Mouse (Mus musculus): ENCODE measurements at regions not wholly inside any gene's neighbourhood (a gene's known extent, or its start where the extent isn't known, plus 50 kb on each side); places are given as distances from the start of the nearest gene placed in this dataset.
A peak's percentile ranks its signal among the peaks of the same experiment; 100 is the strongest.

- ATAC-seq (ENCODE audit: insufficient read depth) (no peak), DNase-seq (ENCODE audit: low read depth in 3 of 3, low spot score in 3 of 3) (no peak)
- H3K27ac ChIP-seq: no peak overlapping the region
- H3K9ac ChIP-seq (replicated peaks): no peak overlapping the region
- no peaks in the 10 kb centered on the region for H3K4me1 ChIP-seq (replicated peaks; ENCODE audit: control insufficient read depth in 2 of 2, insufficient read depth in 2 of 2, low read length in 1 of 2)
- WGBS (ENCODE audit: insufficient replicate concordance): 61% methylated on average over 7 of the region's 7 CpGs
- no peaks in the 10 kb centered on the region for H3K9me3 ChIP-seq (ENCODE audit: control insufficient read depth, low read length)
- no peaks in the 10 kb centered on the region for H3K36me3 ChIP-seq (replicated peaks; ENCODE audit: control insufficient read depth, insufficient read depth, low read depth)
- peaks cover 48% of the 10 kb centered on the region for H3K27me3 ChIP-seq (ENCODE audit: control insufficient read depth, insufficient read depth, low read length)
- no peak for TF ChIP-seq EP300 (IDR thresholded peaks at IDR 0.05; ENCODE audit: low read depth)
- no peak for TF ChIP-seq CTCF (IDR thresholded peaks at IDR 0.05; ENCODE audit: low read depth)
- no peak overlapping the region for H3K4me3 ChIP-seq (ENCODE audit: insufficient read depth in 1 of 2, low read depth in 2 of 2, low read length in 2 of 2)
- H3K4me2 ChIP-seq (ENCODE audit: low read depth): no peak overlapping the region
Measured at GRCm38 (mm10) chr15:85667906-85668590, 66.7 kb upstream of the Ppara start.

DNA sequence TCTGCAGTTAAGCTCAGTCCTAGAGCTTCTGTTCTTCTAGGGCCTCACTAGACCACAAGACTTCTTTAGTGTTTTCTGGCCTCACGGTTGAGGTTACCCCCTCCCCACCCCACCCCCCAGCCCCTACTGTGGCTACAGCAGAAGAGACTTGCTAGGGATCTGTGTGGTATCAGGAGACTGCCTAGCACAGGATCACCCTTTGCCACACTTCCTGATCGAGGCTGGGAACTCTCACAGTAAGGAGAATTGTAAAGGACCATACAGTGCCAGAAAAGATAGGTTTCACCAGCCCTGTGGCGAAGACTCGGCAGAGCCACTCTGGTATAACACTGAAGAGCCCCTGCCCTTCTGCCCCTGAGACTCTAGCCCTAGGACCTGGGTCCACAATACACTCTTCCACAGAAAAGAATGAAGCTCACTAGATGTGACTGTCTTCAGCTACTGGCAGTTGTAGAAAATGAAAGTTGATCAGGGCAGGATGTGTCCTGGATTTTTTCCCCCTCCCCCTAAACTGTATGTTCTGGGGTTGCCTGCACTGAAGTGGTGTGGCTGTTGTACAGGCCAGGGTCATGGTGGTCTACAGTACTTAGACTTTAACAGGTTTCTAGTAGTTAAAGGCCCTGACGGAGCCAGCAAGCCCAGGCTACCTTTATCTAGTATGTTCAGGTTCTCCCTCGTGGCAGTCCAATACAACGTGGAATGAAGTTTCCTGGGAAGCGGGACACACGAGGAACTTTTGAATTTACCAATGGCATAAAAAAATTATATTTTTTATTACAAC is 65.7 kb upstream of the Ppara start:
- Histone ChIP-seq H3K27me3 (ENCODE audit: control insufficient read depth, insufficient read depth, low read length) (peaks cover 53% of the 10 kb centered on the region), H3K4me1 (replicated peaks; ENCODE audit: control insufficient read depth in 2 of 2, insufficient read depth in 2 of 2, low read length in 1 of 2) (no peaks in the 10 kb centered on the region), H3K27ac (no peak overlapping the region), H3K4me2 (ENCODE audit: low read depth) (no peak overlapping the region), H3K9me3 (ENCODE audit: control insufficient read depth, low read length) (no peaks in the 10 kb centered on the region), H3K4me3 (ENCODE audit: insufficient read depth in 1 of 2, low read depth in 2 of 2, low read length in 2 of 2) (no peak overlapping the region), H3K9ac (replicated peaks) (no peak overlapping the region), H3K36me3 (replicated peaks; ENCODE audit: control insufficient read depth, insufficient read depth, low read depth) (no peaks in the 10 kb centered on the region)
- ATAC-seq (ENCODE audit: insufficient read depth): no peak
- no peak for TF ChIP-seq CTCF (IDR thresholded peaks at IDR 0.05; ENCODE audit: low read depth)
- TF ChIP-seq EP300 (IDR thresholded peaks at IDR 0.05; ENCODE audit: low read depth): no peak
- WGBS (ENCODE audit: insufficient replicate concordance): 44% methylated on average over 9 of the region's 9 CpGs
- DNase-seq (ENCODE audit: low read depth in 3 of 3, low spot score in 3 of 3): no peak

DNA sequence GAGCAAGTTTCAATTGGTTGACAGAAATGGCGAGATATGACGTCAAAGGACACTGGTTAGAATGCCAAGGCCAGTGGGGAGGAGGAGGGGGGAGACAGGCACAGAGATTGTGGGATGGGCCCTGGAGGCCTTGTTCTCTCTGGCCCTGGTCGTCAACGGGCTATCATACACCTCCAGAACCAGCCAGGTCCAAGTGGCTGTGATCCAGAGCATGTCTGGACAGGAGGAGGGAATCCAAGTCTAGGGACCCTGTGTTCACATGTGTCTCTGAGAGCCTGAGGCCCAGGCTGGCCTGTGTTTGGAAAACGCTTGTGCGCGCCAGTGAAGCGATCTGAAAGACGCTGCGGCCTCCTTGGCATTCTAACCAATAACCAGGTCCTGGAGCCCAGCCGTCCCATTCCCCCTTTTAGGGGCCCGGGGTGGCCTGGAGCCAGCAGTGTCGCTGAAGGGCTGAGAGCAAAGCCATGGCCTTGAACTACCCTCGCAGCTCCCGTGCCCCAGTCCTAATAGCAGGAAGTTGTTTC is 65.1 kb upstream of the Ppara start:
- ATAC-seq (ENCODE audit: insufficient read depth) (no peak), DNase-seq (ENCODE audit: low read depth in 3 of 3, low spot score in 3 of 3) (no peak)
- Histone ChIP-seq H3K9me3 (ENCODE audit: control insufficient read depth, low read length) (no peaks in the 10 kb centered on the region), H3K36me3 (replicated peaks; ENCODE audit: control insufficient read depth, insufficient read depth, low read depth) (no peaks in the 10 kb centered on the region), H3K4me2 (ENCODE audit: low read depth) (no peak overlapping the region), H3K9ac (replicated peaks) (no peak overlapping the region), H3K4me1 (replicated peaks; ENCODE audit: control insufficient read depth in 2 of 2, insufficient read depth in 2 of 2, low read length in 1 of 2) (no peaks in the 10 kb centered on the region), H3K27me3 (ENCODE audit: control insufficient read depth, insufficient read depth, low read length) (peaks cover 53% of the 10 kb centered on the region), H3K27ac (no peak overlapping the region), H3K4me3 (ENCODE audit: insufficient read depth in 1 of 2, low read depth in 2 of 2, low read length in 2 of 2) (no peak overlapping the region)
- no peak for TF ChIP-seq EP300 (IDR thresholded peaks at IDR 0.05; ENCODE audit: low read depth)
- TF ChIP-seq CTCF (IDR thresholded peaks at IDR 0.05; ENCODE audit: low read depth): no peak
- 35% methylated on average over 15 of the region's 15 CpGs for WGBS (ENCODE audit: insufficient replicate concordance)

DNA sequence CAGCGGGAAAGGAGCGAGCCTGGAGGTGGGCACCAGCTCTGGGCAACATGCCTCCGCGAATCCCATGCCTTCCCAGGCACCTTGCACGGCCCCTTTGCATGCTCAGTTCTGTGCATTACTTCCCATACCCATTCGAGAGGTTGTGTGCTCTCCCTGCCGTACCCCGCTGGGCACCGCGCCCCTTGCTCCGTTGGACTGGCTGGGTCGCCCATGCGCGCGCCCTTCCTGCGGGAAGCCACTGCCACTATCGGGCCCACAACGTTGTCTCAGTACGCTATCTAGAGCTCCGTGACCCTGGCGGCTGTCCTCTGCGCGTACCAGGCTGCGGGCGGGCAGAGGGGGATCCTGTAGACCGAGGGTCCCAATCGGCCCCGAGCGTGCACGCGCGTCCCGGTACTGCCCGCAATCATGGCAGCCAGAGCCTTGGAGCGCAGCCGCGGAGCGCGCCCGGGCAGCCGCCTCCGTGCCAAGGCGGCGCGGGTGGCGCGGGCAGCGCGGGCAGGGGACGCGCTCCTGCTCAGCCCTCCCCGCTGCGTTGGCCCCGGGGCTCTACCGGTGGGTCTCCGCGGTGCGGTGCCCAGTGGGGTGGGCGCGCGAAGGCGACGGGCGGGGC is 64.5 kb upstream of the Ppara start:
- Histone ChIP-seq H3K36me3 (replicated peaks; ENCODE audit: control insufficient read depth, insufficient read depth, low read depth) (no peaks in the 10 kb centered on the region), H3K4me1 (replicated peaks; ENCODE audit: control insufficient read depth in 2 of 2, insufficient read depth in 2 of 2, low read length in 1 of 2) (no peaks in the 10 kb centered on the region), H3K4me3 (ENCODE audit: insufficient read depth in 1 of 2, low read depth in 2 of 2, low read length in 2 of 2) (peak overlapping the region; percentile 21 to 46; a peak in 3 of 4 replicates), H3K4me2 (ENCODE audit: low read depth) (peak overlapping the region; percentile 48), H3K9me3 (ENCODE audit: control insufficient read depth, low read length) (no peaks in the 10 kb centered on the region), H3K27me3 (ENCODE audit: control insufficient read depth, insufficient read depth, low read length) (peaks cover 53% of the 10 kb centered on the region), H3K9ac (replicated peaks) (no peak overlapping the region), H3K27ac (no peak overlapping the region)
- WGBS (ENCODE audit: insufficient replicate concordance): 3% methylated on average over 52 of the region's 64 CpGs
- TF ChIP-seq CTCF (IDR thresholded peaks at IDR 0.05; ENCODE audit: low read depth) (no peak), EP300 (IDR thresholded peaks at IDR 0.05; ENCODE audit: low read depth) (no peak)
- ATAC-seq (ENCODE audit: insufficient read depth): no peak
- DNase-seq (ENCODE audit: low read depth in 3 of 3, low spot score in 3 of 3): no peak

Data from liver, embryonic 14.5 days (tissue).